Mouse (Mus musculus): ENCODE data around the gene Ntrk1.
A peak's percentile ranks its signal among the peaks of the same experiment; 100 is the strongest.
"Not testable (repeated sequence)": the region's sequence is repeated elsewhere in the genome, so short reads cannot be mapped to it uniquely, and the experiment has no call there.

Ntrk1 gene

GRCm38 (mm10) chr3:87794922-87795325 is at the start of gene Ntrk1:
Gene Ntrk1 (minus strand): TSS chr3:87795162.
- DNase-seq (ENCODE audit: low spot score in 2 of 2) = no peak

- no peak for DNase-seq (ENCODE audit: low spot score in 2 of 2)
Observed at GRCm38 (mm10) chr3:87840858-87841257, 45.9 kb upstream of the Ntrk1 start.

GRCm38 (mm10) chr3:87838622-87839021 is 43.7 kb upstream of the Ntrk1 start:
- peak in 1 of 2 experiments; percentile 72 for DNase-seq (ENCODE audit: low spot score in 2 of 2)

GRCm38 (mm10) chr3:87833482-87833881 is 38.5 kb upstream of the Ntrk1 start:
- no peak for DNase-seq (ENCODE audit: low spot score in 2 of 2)

- no peak for DNase-seq (ENCODE audit: low spot score in 2 of 2)
Observed at GRCm38 (mm10) chr3:87832109-87832859, 37.3 kb upstream of the Ntrk1 start.

GRCm38 (mm10) chr3:87829025-87829424 is 34.1 kb upstream of the Ntrk1 start:
- DNase-seq (ENCODE audit: low spot score in 2 of 2) = no peak

- DNase-seq (ENCODE audit: low spot score in 2 of 2) = no peak
Observed at GRCm38 (mm10) chr3:87828435-87828834, 33.5 kb upstream of the Ntrk1 start.

GRCm38 (mm10) chr3:87824206-87824605 is 29.2 kb upstream of the Ntrk1 start, which contains the start of gene Pear1:
Gene Pear1 (minus strand): TSS chr3:87824306.
- DNase-seq (ENCODE audit: low spot score in 2 of 2) = not testable (repeated sequence)

- DNase-seq (ENCODE audit: low spot score in 2 of 2) = no peak
Observed at GRCm38 (mm10) chr3:87818226-87818625, 23.3 kb upstream of the Ntrk1 start.

GRCm38 (mm10) chr3:87816646-87817093 is 21.7 kb upstream of the Ntrk1 start:
- DNase-seq (ENCODE audit: low spot score in 2 of 2) = peak; percentile 19 to 63

- DNase-seq (ENCODE audit: low spot score in 2 of 2) = no peak
Observed at GRCm38 (mm10) chr3:87816166-87816565, 21.2 kb upstream of the Ntrk1 start.

GRCm38 (mm10) chr3:87812873-87813272 is 17.9 kb upstream of the Ntrk1 start:
- DNase-seq (ENCODE audit: low spot score in 2 of 2) = no peak

GRCm38 (mm10) chr3:87812413-87812812 is 17.5 kb upstream of the Ntrk1 start:
- no peak for DNase-seq (ENCODE audit: low spot score in 2 of 2)

GRCm38 (mm10) chr3:87811297-87811696 is 16.3 kb upstream of the Ntrk1 start:
- DNase-seq (ENCODE audit: low spot score in 2 of 2) = no peak

GRCm38 (mm10) chr3:87809322-87809962 is 14.5 kb upstream of the Ntrk1 start:
- DNase-seq (ENCODE audit: low spot score in 2 of 2) = no peak

- DNase-seq (ENCODE audit: low spot score in 2 of 2) = no peak
Observed at GRCm38 (mm10) chr3:87804038-87804677, 9.2 kb upstream of the Ntrk1 start.

- no peak for DNase-seq (ENCODE audit: low spot score in 2 of 2)
Observed at GRCm38 (mm10) chr3:87801681-87802080, 6.7 kb upstream of the Ntrk1 start.

GRCm38 (mm10) chr3:87796736-87797334 is 1.9 kb upstream of the Ntrk1 start, which contains the start of gene Insrr:
Gene Insrr (plus strand): TSS chr3:87796951.
- DNase-seq (ENCODE audit: low spot score in 2 of 2) = no peak

- peak in 1 of 2 experiments; percentile 30 for DNase-seq (ENCODE audit: low spot score in 2 of 2)
Observed at GRCm38 (mm10) chr3:87795336-87796277, 645 bp upstream of the Ntrk1 start.

- no peak for DNase-seq (ENCODE audit: low spot score in 2 of 2)
Observed at GRCm38 (mm10) chr3:87789768-87790167, 5.2 kb downstream of the Ntrk1 start.

- no peak for DNase-seq (ENCODE audit: low spot score in 2 of 2)
Observed at GRCm38 (mm10) chr3:87789248-87789647, 5.7 kb downstream of the Ntrk1 start.

Data from frontal cortex, postnatal 14 days (tissue).